Mouse (Mus musculus) spleen, adult 2 months (tissue): ENCODE results near the gene Shoc2.

Experiments used
- CTCF ChIP-seq: fragments of 200-500 bp; IDR thresholded peaks from 2 replicates; pipeline ENCODE4 v1.5.1; 2011; ENCODE audit warnings: mild to moderate bottlenecking, inconsistent platforms; ENCODE audit not compliant: insufficient read depth, insufficient read length, insufficient replicate concordance; ENCODE audit errors: extremely low read depth
- POLR2A ChIP-seq: fragments of 200-500 bp; IDR thresholded peaks from 2 replicates; pipeline ENCODE4 v1.6.1; 2011; ENCODE audit warnings: low read depth, low read length, inconsistent platforms

DNA sequence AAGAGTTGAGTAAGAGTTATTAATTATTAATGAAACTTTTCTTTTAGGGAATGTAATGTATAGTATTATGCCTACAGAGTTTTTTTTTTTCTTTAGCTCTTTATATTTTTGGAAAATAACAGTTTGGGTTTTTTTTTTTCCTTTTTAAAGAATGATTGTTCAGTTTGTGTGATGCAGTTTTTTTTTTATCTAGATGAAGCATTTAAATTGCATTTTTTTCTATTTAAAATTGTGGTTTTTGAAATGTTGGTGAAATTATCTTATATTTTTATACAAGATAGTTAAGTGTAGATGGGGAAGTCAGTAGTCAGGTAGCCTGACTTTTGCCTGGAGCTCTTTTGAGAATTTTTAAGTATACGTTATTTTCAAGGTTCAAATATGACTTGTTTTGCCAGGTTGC lies 17.4 kb upstream of the Shoc2 start:
- TF ChIP-seq CTCF (no peak), POLR2A (no peak)
